In the genomic region with DNA sequence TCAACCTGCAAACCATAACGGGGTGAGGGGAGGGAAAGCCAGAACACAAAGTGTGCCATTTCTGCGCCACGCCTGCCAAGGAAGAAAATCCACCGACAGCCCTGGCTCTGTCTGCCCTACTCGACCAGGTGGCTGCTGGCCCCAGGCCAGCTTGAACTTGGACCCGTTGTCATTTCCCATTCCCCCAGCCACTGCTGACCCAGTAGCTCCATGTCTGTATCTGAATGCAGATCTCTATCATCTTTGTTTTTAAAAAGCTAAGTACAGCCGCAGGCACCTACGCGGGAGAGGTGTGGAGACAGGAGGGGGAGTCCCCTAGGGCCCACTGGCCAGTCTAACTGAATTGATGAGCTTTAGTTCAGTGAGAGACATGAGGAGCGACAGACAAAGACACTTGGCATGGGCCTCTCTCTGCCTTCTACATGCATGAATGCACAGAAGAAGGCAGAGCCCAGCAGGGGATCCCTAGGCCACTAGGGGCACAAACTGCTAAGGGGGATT, we compare ENCODE assay signal across 9 mouse cellular contexts.
A peak's percentile ranks its signal among the peaks of the same experiment; 100 is the strongest.
DNase-seq lines count a peak whose midpoint lies in the region; ATAC-seq lines count a peak whose summit lies in the region.
"Had no signal": no experiment of that assay in that cellular context is flagged by ENCODE, and none has a peak within 500 bp of the region (broad histone marks: within the 10 kb centered on the region; RNA-seq: fewer than 3 reads in every experiment).

No protein-coding gene starts in this region.

- no peak overlapping the region for H3K4me3 ChIP-seq in forebrain, embryonic 11.5 days (ENCODE audit: low read depth, low read length)
- H3K4me3 ChIP-seq in kidney, embryonic 14.5 days (ENCODE audit: low read length): no peak overlapping the region
- H3K4me3 ChIP-seq in neural tube, embryonic 14.5 days (ENCODE audit: low read depth, low read length): no peak overlapping the region
- H3K4me3 ChIP-seq: limb, embryonic 12.5 days had no signal

- H3K4me1 ChIP-seq in forebrain, embryonic 11.5 days (replicated peaks; ENCODE audit: control insufficient read depth, insufficient read depth, low read length): peaks cover 25% of the 10 kb centered on the region
- peaks cover 22% of the 10 kb centered on the region for H3K4me1 ChIP-seq in kidney, embryonic 14.5 days (ENCODE audit: control insufficient read depth, insufficient read depth, low read length)
- H3K4me1 ChIP-seq in neural tube, embryonic 14.5 days (ENCODE audit: control insufficient read depth, insufficient read depth, low read length): peaks cover 34% of the 10 kb centered on the region

- no peaks in the 10 kb centered on the region for H3K36me3 ChIP-seq in forebrain, embryonic 11.5 days (ENCODE audit: control insufficient read depth, insufficient read depth, low read length)
- H3K36me3 ChIP-seq in kidney, embryonic 14.5 days (ENCODE audit: control insufficient read depth, insufficient read depth, low read length): no peaks in the 10 kb centered on the region
- no peaks in the 10 kb centered on the region for H3K36me3 ChIP-seq in neural tube, embryonic 14.5 days (ENCODE audit: control insufficient read depth, insufficient read depth, low read length)
- H3K36me3 ChIP-seq: limb, embryonic 12.5 days had no signal

- no peak for ATAC-seq in forebrain, embryonic 11.5 days (replicated peaks; ENCODE audit: low FRiP score)
- peak; percentile 25 for ATAC-seq in kidney, embryonic 14.5 days (ENCODE audit: low FRiP score, low TSS enrichment)
- no peak for ATAC-seq in neural tube, embryonic 14.5 days (ENCODE audit: low read depth)
- no peak for ATAC-seq in monocyte, adult 5-6 weeks (replicated peaks; ENCODE audit: insufficient number of reproducible peaks, low FRiP score, low TSS enrichment, poor library complexity, severe bottlenecking)

- H3K4me2 ChIP-seq in forebrain, embryonic 11.5 days (ENCODE audit: low read depth, low read length, severe bottlenecking): 0 out of 2 replicates have a peak overlapping the region, but pooled peaks have one; percentile 32
- H3K4me2 ChIP-seq in kidney, embryonic 14.5 days (replicated peaks; ENCODE audit: low read depth, low read length): peak overlapping the region; percentile 17
- peak overlapping the region; percentile 16; the same call in 1 of the 2 replicates for H3K4me2 ChIP-seq in neural tube, embryonic 14.5 days (ENCODE audit: low read depth, low read length)
- H3K4me2 ChIP-seq: limb, embryonic 12.5 days had no signal

- no peaks in the 10 kb centered on the region for H3K9me3 ChIP-seq in forebrain, embryonic 11.5 days (ENCODE audit: control insufficient read depth, low read length)
- H3K9me3 ChIP-seq in kidney, embryonic 14.5 days (ENCODE audit: control insufficient read depth, low read length): no peaks in the 10 kb centered on the region
- H3K9me3 ChIP-seq in neural tube, embryonic 14.5 days (ENCODE audit: control insufficient read depth, low read length): no peaks in the 10 kb centered on the region
- H3K9me3 ChIP-seq: limb, embryonic 12.5 days had no signal

- peak overlapping the region; percentile 29 for H3K9ac ChIP-seq in forebrain, embryonic 11.5 days (ENCODE audit: low read length)
- H3K9ac ChIP-seq in kidney, embryonic 14.5 days (ENCODE audit: low read depth, low read length): peak overlapping the region; percentile 23; the same call in 1 of the 2 replicates
- H3K9ac ChIP-seq in neural tube, embryonic 14.5 days (replicated peaks; ENCODE audit: low read depth, low read length): no peak overlapping the region; the same call in 1 of the 2 replicates
- H3K9ac ChIP-seq: limb, embryonic 12.5 days had no signal

- no peaks in the 10 kb centered on the region; the same call in 1 of the 2 replicates for H3K27me3 ChIP-seq in forebrain, embryonic 11.5 days (ENCODE audit: control insufficient read depth, insufficient read depth, low read length)
- H3K27me3 ChIP-seq in kidney, embryonic 14.5 days (ENCODE audit: control insufficient read depth, insufficient read depth, low read length): no peaks in the 10 kb centered on the region
- 0 out of 2 replicates have a peak, but pooled peaks cover 2% of the 10 kb centered on the region for H3K27me3 ChIP-seq in neural tube, embryonic 14.5 days (ENCODE audit: control insufficient read depth, insufficient read depth, low read length)

- peak; percentile 16 to 20 for DNase-seq in layer of hippocampus, postnatal 10 days (ENCODE audit: low spot score in 2 of 2)
- no peak for DNase-seq in layer of hippocampus, adult 9-11 months
- peak; percentile 56 for DNase-seq in forebrain, embryonic 11.5 days (ENCODE audit: low spot score)
- no peak for DNase-seq in heart, adult 8-10 months (ENCODE audit: low spot score)
- DNase-seq in spleen, postnatal 4 days (ENCODE audit: low spot score in 2 of 2): no peak

- no peak overlapping the region for H3K27ac ChIP-seq in forebrain, embryonic 11.5 days (ENCODE audit: low read depth, low read length)
- no peak overlapping the region for H3K27ac ChIP-seq in kidney, embryonic 14.5 days (ENCODE audit: low read depth, low read length)
- H3K27ac ChIP-seq in neural tube, embryonic 14.5 days (ENCODE audit: low read depth, low read length): peak overlapping the region; percentile 76
- H3K27ac ChIP-seq: limb, embryonic 12.5 days had no signal

- WGBS in forebrain, embryonic 11.5 days: 38% methylated on average over 10 of the region's 10 CpGs
- WGBS in kidney, embryonic 14.5 days: 18% methylated on average over 10 of the region's 10 CpGs
- 15% methylated on average over 10 of the region's 10 CpGs for WGBS in neural tube, embryonic 14.5 days

Comparison
In these comparisons a context has a peak if more than half of its experiments do, and no peak if none do; other contexts are left out.
1. DNase-seq: peak in layer of hippocampus, postnatal 10 days (2 of 2) and forebrain, embryonic 11.5 days (single experiment); none in layer of hippocampus, adult 9-11 months (single experiment), heart, adult 8-10 months (single experiment) and spleen, postnatal 4 days (0 of 2).
2. Peak in every context shown above with its lines, with median percentiles within 50 percentile points of each other: H3K4me2 ChIP-seq.